Mouse (Mus musculus) erythroblast, embryonic 14.5 days (primary cell): ENCODE measurements around the gene Orc6.

Experiments used
- GATA1 ChIP-seq: IDR thresholded peaks from 2 replicates; pipeline ENCODE4 v1.6.1; 2012; ENCODE audit warnings: low read length, inconsistent platforms, mixed read lengths
- TAL1 ChIP-seq: IDR thresholded peaks from 3 replicates; pipeline ENCODE4 v1.6.1; 2012; ENCODE audit warnings: low read length, inconsistent platforms, mixed read lengths

DNA sequence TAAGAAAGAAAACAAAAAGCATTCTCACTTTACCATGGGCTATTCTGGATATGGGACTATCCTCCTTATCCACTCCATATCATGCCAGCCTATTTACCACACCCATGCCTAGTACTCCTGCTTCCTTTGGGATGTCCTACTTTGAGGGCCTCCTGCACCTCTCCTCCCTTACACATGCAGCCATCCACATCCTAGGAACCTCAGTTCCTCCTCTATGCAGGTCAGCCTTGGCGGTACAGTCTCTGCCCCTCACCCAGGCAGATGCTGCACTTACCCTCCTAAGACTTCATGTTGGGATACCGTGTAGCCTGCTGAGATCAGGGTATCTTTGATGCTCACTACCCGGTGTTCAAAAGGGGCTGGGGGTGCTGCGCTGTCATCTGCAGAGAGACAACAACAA, 53.9 kb downstream of the Orc6 start:
- no peak for TF ChIP-seq TAL1
- TF ChIP-seq GATA1 = no peak
